Mouse (Mus musculus): ENCODE results near the gene 1810043G02Rik. TPM values are rescaled to one million over a fixed set of nuclear protein-coding genes. Genes with fewer than 3 reads are reported as not detected.

Gene 1810043G02Rik
- total RNA-seq, 2 experiments from 2014 or later = 3.7 to 4.6 TPM

Other genes with a start within 250 kb of the 1810043G02Rik start
- gene Gm18596, start 235.9 kb upstream of the 1810043G02Rik start, total RNA-seq (2021) = not detected
- not detected for gene Gm9736, start 227.2 kb upstream of the 1810043G02Rik start, total RNA-seq (2021)
- not detected for gene Gm3233, start 218.8 kb upstream of the 1810043G02Rik start, total RNA-seq (2021)
- gene Gm3238, start 207.2 kb upstream of the 1810043G02Rik start, total RNA-seq (2021) = not detected
- not detected for gene Gm7138, start 201.6 kb upstream of the 1810043G02Rik start, total RNA-seq (2021)
- gene Gm3250, start 196.0 kb upstream of the 1810043G02Rik start, total RNA-seq (2021) = not detected
- gene Gm7137, start 190.3 kb upstream of the 1810043G02Rik start, total RNA-seq (2021) = not detected
- gene Gm9639, start 183.4 kb upstream of the 1810043G02Rik start, total RNA-seq (2021) = not detected
- not detected for gene Gm19668, start 179.4 kb upstream of the 1810043G02Rik start, total RNA-seq (2021)
- not detected for gene Gm9507, start 166.7 kb upstream of the 1810043G02Rik start, total RNA-seq (2021)
- gene Gm2696, start 163.8 kb upstream of the 1810043G02Rik start, total RNA-seq (2021) = not detected
- not detected for gene Krtap10-4, start 151.4 kb upstream of the 1810043G02Rik start, total RNA-seq (2021)
- gene Krtap10-10, start 142.6 kb upstream of the 1810043G02Rik start, total RNA-seq (2021) = not detected
- not detected for gene Gm36176, start 131.7 kb upstream of the 1810043G02Rik start, total RNA-seq (2021)
- not detected for gene Gm10318, start 125.7 kb upstream of the 1810043G02Rik start, total RNA-seq (2021)
- not detected for gene Gm3285, start 116.5 kb upstream of the 1810043G02Rik start, total RNA-seq (2021)
- under 1 TPM; 0.33 to 0.41 TPM for gene Lrrc3, start 76.0 kb upstream of the 1810043G02Rik start, total RNA-seq (2021)
- under 1 TPM; 0.04 to 0.33 TPM for gene Trpm2, start 8.0 kb upstream of the 1810043G02Rik start, total RNA-seq (2021)
- gene Pfkl, start 31.6 kb downstream of the 1810043G02Rik start, total RNA-seq (2021) = 1 to 10 TPM; 9.0 to 9.3 TPM
- not detected for gene Dnmt3l, start 63.4 kb downstream of the 1810043G02Rik start, total RNA-seq (2021)
- not detected for gene Aire, start 65.1 kb downstream of the 1810043G02Rik start, total RNA-seq (2021)
- 1 to 10 TPM; 1.6 to 2.0 TPM for gene Icosl, start 90.8 kb downstream of the 1810043G02Rik start, total RNA-seq (2021)
- 100 to 1,000 TPM; 146 to 175 TPM for gene D10Jhu81e, start 191.3 kb downstream of the 1810043G02Rik start, total RNA-seq (2021)
- 1 to 10 TPM; 8.2 to 8.8 TPM for gene Pwp2, start 206.6 kb downstream of the 1810043G02Rik start, total RNA-seq (2021)